Mouse (Mus musculus) neutrophil, adult 5-6 weeks (primary cell): ENCODE results near the gene Trim3. TPM values are rescaled to one million over a fixed set of nuclear protein-coding genes. Genes with fewer than 3 reads are reported as not detected.

Experiments used
- ATAC-seq: fragments of 151-379, 151-347 bp; 2 replicates; pipeline ENCODE4 v1.8.0; 2017; ENCODE audit warnings: mild to moderate bottlenecking, moderate TSS enrichment; ENCODE audit not compliant: insufficient number of reproducible peaks, poor library complexity, low FRiP score, severe bottlenecking; ENCODE audit errors: extremely low read depth
- total RNA-seq: library from RNA; stranded (forward); fragments of 200-1000 nt; gene quantifications from 2 replicates; pipeline ENCODE4 v1.2.3, GENCODE M21; 2017

Gene Trim3
- total RNA-seq, 1 experiment from 2014 or later, result 23.3 TPM

GRCm38 (mm10) chr7:105568583-105568982, 64.8 kb downstream of the Trim3 start:
- ATAC-seq, result no peak

GRCm38 (mm10) chr7:105565071-105565836, 68.1 kb downstream of the Trim3 start:
- no peak for ATAC-seq

GRCm38 (mm10) chr7:105563367-105563766, 70.0 kb downstream of the Trim3 start:
- ATAC-seq, result no peak

GRCm38 (mm10) chr7:105562317-105562716, 71.1 kb downstream of the Trim3 start:
- ATAC-seq, result no peak

- ATAC-seq, result no peak
Observed at GRCm38 (mm10) chr7:105559016-105559415, 74.4 kb downstream of the Trim3 start.

- ATAC-seq, result no peak
Observed at GRCm38 (mm10) chr7:105557671-105558070, 75.7 kb downstream of the Trim3 start.

- ATAC-seq, result no peak
Observed at GRCm38 (mm10) chr7:105556406-105556805, 77.0 kb downstream of the Trim3 start.

- no peak for ATAC-seq
Observed at GRCm38 (mm10) chr7:105555571-105555970, 77.8 kb downstream of the Trim3 start.

Other genes starting within 250 kb of the Trim3 start
- gene Fam160a2, start 233.5 kb downstream of the Trim3 start, total RNA-seq, result 57.8 and 59.1 TPM in 2 replicates
- gene Cnga4, start 229.0 kb downstream of the Trim3 start, total RNA-seq, result not detected in 2 replicates
- not detected in 2 replicates for gene Cckbr, start 207.8 kb downstream of the Trim3 start, total RNA-seq
- gene Cavin3, start 151.3 kb downstream of the Trim3 start, total RNA-seq, result not detected in 2 replicates
- 19.6 and 26.4 TPM in 2 replicates for gene Smpd1, start 79.2 kb downstream of the Trim3 start, total RNA-seq
- gene Apbb1, start 51.9 kb downstream of the Trim3 start, total RNA-seq, result 1.8 and 5.6 TPM in 2 replicates
- not detected in 2 replicates for gene Hpx, start 33.4 kb downstream of the Trim3 start, total RNA-seq
- gene Timm10b, start 6.5 kb upstream of the Trim3 start, total RNA-seq, result 102 and 144 TPM in 2 replicates
- gene Arfip2, start 6.8 kb upstream of the Trim3 start, total RNA-seq, result 24.2 and 28.5 TPM in 2 replicates
- gene Gm45799, start 7.0 kb upstream of the Trim3 start, total RNA-seq, result 4.7 and 16.1 TPM in 2 replicates
- gene Dnhd1, start 17.3 kb upstream of the Trim3 start, total RNA-seq, result 9.4 and 11.7 TPM in 2 replicates
- 125 and 168 TPM in 2 replicates for gene Ilk, start 103.0 kb upstream of the Trim3 start, total RNA-seq
- gene Rrp8, start 103.8 kb upstream of the Trim3 start, total RNA-seq, result 21.3 and 30.6 TPM in 2 replicates
- gene Taf10, start 110.8 kb upstream of the Trim3 start, total RNA-seq, result 82.6 and 111 TPM in 2 replicates
- 21.6 and 27.6 TPM in 2 replicates for gene Tpp1, start 118.7 kb upstream of the Trim3 start, total RNA-seq
- gene Dchs1, start 154.1 kb upstream of the Trim3 start, total RNA-seq, result not detected in 2 replicates
- 32.5 and 44.4 TPM in 2 replicates for gene Mrpl17, start 177.5 kb upstream of the Trim3 start, total RNA-seq